Mouse (Mus musculus) liver, adult 2 months (tissue): Measurements from ENCODE around the gene Rph3al.

Experiments
- CTCF ChIP-seq: fragments of 200-500 bp; IDR thresholded peaks from 2 replicates; pipeline ENCODE4 v1.5.1; 2011; ENCODE audit warnings: low read depth, low read length, control low read depth
- POLR2A ChIP-seq: fragments of 200-500 bp; IDR thresholded peaks from 2 replicates; pipeline ENCODE4 v1.6.1; 2011; ENCODE audit warnings: low read length, control low read depth; ENCODE audit not compliant: insufficient read depth; ENCODE audit errors: extremely low read depth

DNA sequence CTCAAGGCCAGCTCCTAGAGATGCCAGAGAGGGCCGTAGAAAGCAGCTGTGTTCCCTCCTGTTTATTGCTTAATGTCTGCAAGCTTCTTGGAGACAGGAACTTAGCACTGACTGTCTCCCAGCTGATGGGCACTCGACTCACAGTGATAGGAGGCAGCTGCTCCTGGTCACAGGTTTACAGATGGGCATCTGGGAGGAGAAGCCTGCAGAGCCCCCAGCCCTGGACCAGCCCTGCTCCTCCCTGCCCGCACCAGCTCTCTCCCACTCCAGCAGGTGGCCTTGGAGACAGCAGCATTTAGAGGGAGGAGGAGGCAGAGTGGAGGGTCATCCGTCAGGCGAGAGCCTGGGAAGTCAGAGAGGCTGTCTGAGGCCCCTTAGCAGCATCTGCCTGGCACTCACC lies 130.7 kb downstream of the Rph3al start:
- TF ChIP-seq CTCF (no peak), POLR2A (no peak)
